Mouse (Mus musculus) embryonic facial prominence, embryonic 12.5 days (tissue): ENCODE data around the gene Twistnb. TPM values are rescaled to one million over a fixed set of nuclear protein-coding genes. Genes with fewer than 3 reads are reported as not detected.

ENCODE experiments used
- ATAC-seq: fragments of 200-750 bp; cut with Nextera tagmentation; 2 replicates; pipeline ENCODE4 v1.8.0; 2017; ENCODE audit not compliant: insufficient number of reproducible peaks, insufficient read depth, low FRiP score, low TSS enrichment
- H3K27ac ChIP-seq: fragments of 300-500 bp; sonication (generic); 2 replicates; pipeline ENCODE4 v1.5.1; 2016; ENCODE audit warnings: mild to moderate bottlenecking
- H3K27me3 ChIP-seq: fragments of 300-500 bp; sonication (generic); 2 replicates; pipeline ENCODE4 v1.6.1; 2016; ENCODE audit warnings: mild to moderate bottlenecking, moderate library complexity
- H3K36me3 ChIP-seq: fragments of 300-500 bp; sonication (generic); 2 replicates; pipeline ENCODE4 v1.6.1; 2016; ENCODE audit warnings: mild to moderate bottlenecking
- H3K4me1 ChIP-seq: fragments of 300-500 bp; sonication (generic); 2 replicates; pipeline ENCODE4 v1.6.1; 2016
- H3K4me2 ChIP-seq: fragments of 300-500 bp; sonication (generic); replicated peaks from 2 replicates; pipeline ENCODE4 v1.6.1; 2016; ENCODE audit warnings: mild to moderate bottlenecking, moderate library complexity
- H3K4me3 ChIP-seq: fragments of 300-500 bp; sonication (generic); 2 replicates; pipeline ENCODE4 v1.5.1; 2016; ENCODE audit warnings: mild to moderate bottlenecking
- H3K9ac ChIP-seq: fragments of 300-500 bp; sonication (generic); 2 replicates; pipeline ENCODE4 v1.6.1; 2016; ENCODE audit warnings: mild to moderate bottlenecking, moderate library complexity
- H3K9me3 ChIP-seq: fragments of 300-500 bp; sonication (generic); 2 replicates; pipeline ENCODE4 v1.6.1; 2016; ENCODE audit warnings: mild to moderate bottlenecking, moderate library complexity
- WGBS: fragments of 180-500 bp; shearing (Covaris S2); methylation state at CpG from one replicate; pipeline ENCODE4 v1.1.7; 2016; 5-methylcytosine and 5-hydroxymethylcytosine counted together
- polyA plus RNA-seq: library from polyadenylated mRNA; unstranded; fragments of >200 nt; fragmentation: Nextera tagmentation; extraction: Ambion mirVana; gene quantifications from 2 replicates; pipeline ENCODE4 v1.2.1, GENCODE M21; 2016

Twistnb gene
- 60.8 and 67.1 TPM in 2 replicates for polyA plus RNA-seq

DNA sequence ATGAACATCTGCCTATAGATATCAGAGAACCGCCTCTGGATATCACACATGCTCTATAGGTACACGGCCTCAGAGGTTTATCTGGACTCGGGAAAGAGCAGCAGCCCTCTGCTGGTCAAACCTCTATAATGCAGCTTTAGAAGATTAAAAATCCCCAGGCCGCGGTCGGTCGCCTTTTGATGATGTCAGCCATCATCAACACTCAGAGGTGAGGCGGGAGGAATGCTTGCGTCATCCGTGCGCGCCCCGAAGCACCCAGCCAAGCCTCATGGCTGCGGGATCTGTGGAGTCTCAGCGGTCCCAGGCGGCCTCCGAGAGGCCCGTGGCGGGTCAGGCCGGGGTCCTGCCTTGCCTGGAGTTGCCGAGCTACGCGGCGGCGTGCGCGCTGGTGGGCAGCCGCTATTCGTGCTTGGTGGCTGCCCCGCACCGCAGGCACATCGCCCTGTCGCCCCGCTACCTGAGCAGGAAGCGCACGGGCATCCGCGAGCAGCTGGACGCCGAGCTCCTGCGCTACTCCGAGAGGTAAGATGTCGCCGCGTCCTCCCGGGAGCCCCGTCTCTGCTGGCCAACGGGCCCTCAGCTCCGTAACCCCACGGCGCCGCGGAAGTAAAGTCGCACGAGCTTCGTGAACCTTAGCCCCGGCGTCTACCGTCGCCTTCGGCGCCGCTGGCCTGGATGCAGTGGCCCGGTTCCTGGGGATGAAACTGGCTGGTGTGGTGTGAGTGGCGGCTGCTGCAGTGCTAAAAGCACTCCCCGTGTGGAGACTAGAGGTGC, at the start of gene Twistnb:
Twistnb (plus strand) TSS at position 249 of the 774 bp plus-strand sequence.
- H3K27me3 ChIP-seq = no peaks in the 10 kb centered on the region
- H3K27ac ChIP-seq = peak within 1 kb of the TSS; percentile 76
- H3K36me3 ChIP-seq = 0 out of 2 replicates have a peak, but pooled peaks cover 5% of the 10 kb centered on the region
- peak within 1 kb of the TSS; percentile 91 for H3K4me3 ChIP-seq
- peak within 1 kb of the TSS; percentile 82 for H3K9ac ChIP-seq
- peak; percentile 91 for ATAC-seq
- peak within 1 kb of the TSS; percentile 73 for H3K4me2 ChIP-seq
- WGBS = under 1% methylated on average over 66 of the region's 66 CpGs
- no peaks in the 10 kb centered on the region for H3K9me3 ChIP-seq
- H3K4me1 ChIP-seq = peaks cover 5% of the 10 kb centered on the region

- Histone ChIP-seq H3K9ac (no peak overlapping the region), H3K36me3 (no peaks in the 10 kb centered on the region), H3K27me3 (no peaks in the 10 kb centered on the region; the same call in 1 of the 2 replicates), H3K27ac (no peak overlapping the region), H3K9me3 (no peaks in the 10 kb centered on the region), H3K4me3 (no peak overlapping the region), H3K4me1 (no peaks in the 10 kb centered on the region), H3K4me2 (no peak overlapping the region)
- 6% methylated on average over 5 of the region's 5 CpGs for WGBS
- peak; percentile 64; the same call in 1 of the 2 replicates for ATAC-seq
These were observed 40.6 kb upstream of the Twistnb start for GRCm38 (mm10) chr12:33388842-33389241.

GRCm38 (mm10) chr12:33390844-33391560, 38.4 kb upstream of the Twistnb start:
- H3K9me3 ChIP-seq = no peaks in the 10 kb centered on the region
- H3K4me3 ChIP-seq = no peak overlapping the region
- no peak for ATAC-seq
- no peak overlapping the region for H3K9ac ChIP-seq
- H3K4me2 ChIP-seq = no peak overlapping the region
- no peaks in the 10 kb centered on the region for H3K36me3 ChIP-seq
- WGBS = 64% methylated on average over 2 of the region's 2 CpGs
- H3K27me3 ChIP-seq = peaks cover 3% of the 10 kb centered on the region
- H3K4me1 ChIP-seq = no peaks in the 10 kb centered on the region
- H3K27ac ChIP-seq = no peak overlapping the region

GRCm38 (mm10) chr12:33394804-33395623, 34.4 kb upstream of the Twistnb start, which contains the start of gene Efcab10:
Efcab10 (plus strand) TSS chr12:33394854.
- peaks cover 3% of the 10 kb centered on the region; the same call in 1 of the 2 replicates for H3K27me3 ChIP-seq
- 0 out of 2 replicates have a peak, but pooled peaks have one; percentile 22 for ATAC-seq

DNA sequence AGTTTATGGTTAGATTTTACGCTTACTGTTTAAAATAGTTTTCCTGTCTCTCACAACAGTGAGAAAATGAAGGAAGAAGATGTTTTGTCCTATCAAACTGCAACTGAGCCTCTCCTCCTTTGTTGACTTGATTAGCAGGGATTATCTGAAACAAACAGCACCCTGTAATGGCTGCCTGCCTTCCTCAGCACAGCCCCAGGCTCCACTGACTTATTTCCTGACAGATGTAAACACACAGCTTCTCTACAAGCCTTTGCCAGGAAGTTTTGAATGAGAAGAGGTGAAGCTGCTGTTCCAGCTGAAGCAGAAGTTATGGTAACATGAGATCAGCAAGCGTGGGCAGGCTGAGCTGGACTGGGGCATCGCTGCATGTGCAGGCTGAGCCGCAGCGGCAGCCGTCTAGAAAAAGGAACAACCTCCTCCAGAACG, 26.2 kb upstream of the Twistnb start:
- WGBS = 21% methylated on average over 7 of the region's 7 CpGs
- no peak overlapping the region for H3K9ac ChIP-seq
- H3K4me2 ChIP-seq = no peak overlapping the region
- no peak for ATAC-seq
- H3K4me3 ChIP-seq = no peak overlapping the region
- H3K27ac ChIP-seq = no peak overlapping the region
- H3K9me3 ChIP-seq = no peaks in the 10 kb centered on the region
- no peaks in the 10 kb centered on the region for H3K4me1 ChIP-seq
- H3K27me3 ChIP-seq = no peaks in the 10 kb centered on the region
- no peaks in the 10 kb centered on the region for H3K36me3 ChIP-seq

More at GRCm38 (mm10) chr12:33394804-33395623, 34.4 kb upstream of the Twistnb start, which contains the start of gene Efcab10:
- H3K9ac ChIP-seq = peak within 1 kb of the TSS; percentile 33; the same call in 1 of the 2 replicates
- H3K4me1 ChIP-seq = no peaks in the 10 kb centered on the region
- H3K9me3 ChIP-seq = no peaks in the 10 kb centered on the region
- H3K4me3 ChIP-seq = peak within 1 kb of the TSS; percentile 30
- H3K36me3 ChIP-seq = no peaks in the 10 kb centered on the region
- H3K27ac ChIP-seq = no peak within 1 kb of the TSS
- H3K4me2 ChIP-seq = peak within 1 kb of the TSS; percentile 57
- WGBS = 11% methylated on average over 24 of the region's 24 CpGs

DNA sequence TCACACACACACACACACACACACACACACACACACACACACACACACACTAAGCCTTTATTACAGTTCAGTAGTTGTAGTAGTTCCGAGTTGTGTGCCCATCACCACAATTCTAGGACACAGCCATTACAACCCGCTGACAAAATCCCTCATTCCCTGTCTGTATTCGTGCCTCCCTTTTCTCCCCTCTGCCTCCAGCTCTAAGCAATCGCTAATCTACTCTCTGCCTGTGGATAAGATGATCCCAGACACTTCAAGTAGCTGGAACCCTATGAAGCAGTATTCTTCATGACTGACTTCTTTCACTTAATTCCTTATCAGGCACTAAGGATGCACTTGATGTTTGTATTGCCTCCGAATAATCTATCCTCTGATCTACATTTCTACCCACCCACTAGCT, 24.4 kb upstream of the Twistnb start:
- H3K4me1 ChIP-seq = no peaks in the 10 kb centered on the region
- H3K36me3 ChIP-seq = no peaks in the 10 kb centered on the region
- H3K27me3 ChIP-seq = no peaks in the 10 kb centered on the region
- ATAC-seq = no peak
- H3K27ac ChIP-seq = no peak overlapping the region
- H3K9ac ChIP-seq = no peak overlapping the region
- H3K4me3 ChIP-seq = no peak overlapping the region
- 60% methylated on average over 5 of the region's 5 CpGs for WGBS
- no peaks in the 10 kb centered on the region for H3K9me3 ChIP-seq
- no peak overlapping the region for H3K4me2 ChIP-seq

- Histone ChIP-seq H3K36me3 (no peaks in the 10 kb centered on the region), H3K4me2 (no peak overlapping the region), H3K4me3 (no peak overlapping the region), H3K9me3 (no peaks in the 10 kb centered on the region), H3K27me3 (no peaks in the 10 kb centered on the region), H3K9ac (no peak overlapping the region), H3K27ac (no peak overlapping the region), H3K4me1 (no peaks in the 10 kb centered on the region)
- 48% methylated on average over 6 of the region's 6 CpGs for WGBS
- no peak for ATAC-seq
These were observed 23.9 kb upstream of the Twistnb start for GRCm38 (mm10) chr12:33405398-33406026.

DNA sequence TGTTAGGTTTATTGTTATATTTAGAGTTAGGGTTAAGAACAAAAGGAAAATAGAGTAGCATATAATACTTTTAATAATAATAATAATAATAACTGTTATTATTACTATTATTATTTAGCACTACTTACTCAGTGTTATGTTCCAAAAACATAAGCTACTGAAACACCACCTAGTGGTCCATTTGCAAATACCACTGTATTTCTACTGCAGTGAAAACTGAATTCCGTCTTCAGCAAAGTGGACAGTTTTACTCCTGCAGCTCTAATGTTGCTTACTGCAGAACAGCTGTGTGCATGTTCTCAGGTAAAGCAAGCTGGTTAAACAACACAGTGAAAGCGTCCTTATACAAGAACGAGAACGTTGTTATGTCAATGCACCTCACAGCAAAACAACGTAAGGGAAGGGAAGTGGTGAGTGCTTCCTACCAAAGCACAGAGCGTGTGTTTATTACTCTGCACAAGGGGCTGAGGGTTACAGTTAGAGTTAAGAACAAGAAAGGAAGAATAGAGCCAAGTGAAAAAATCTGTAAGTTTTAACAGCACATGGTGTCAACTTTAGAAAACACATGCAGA, 17.8 kb upstream of the Twistnb start:
- Histone ChIP-seq H3K4me1 (no peaks in the 10 kb centered on the region), H3K27ac (no peak overlapping the region), H3K4me2 (no peak overlapping the region), H3K4me3 (no peak overlapping the region), H3K9ac (no peak overlapping the region), H3K27me3 (no peaks in the 10 kb centered on the region), H3K9me3 (no peaks in the 10 kb centered on the region), H3K36me3 (no peaks in the 10 kb centered on the region)
- 50% methylated on average over 6 of the region's 6 CpGs for WGBS
- no peak for ATAC-seq

GRCm38 (mm10) chr12:33424329-33424728, 5.1 kb upstream of the Twistnb start:
- 35% methylated on average over 3 of the region's 3 CpGs for WGBS
- no peak for ATAC-seq

DNA sequence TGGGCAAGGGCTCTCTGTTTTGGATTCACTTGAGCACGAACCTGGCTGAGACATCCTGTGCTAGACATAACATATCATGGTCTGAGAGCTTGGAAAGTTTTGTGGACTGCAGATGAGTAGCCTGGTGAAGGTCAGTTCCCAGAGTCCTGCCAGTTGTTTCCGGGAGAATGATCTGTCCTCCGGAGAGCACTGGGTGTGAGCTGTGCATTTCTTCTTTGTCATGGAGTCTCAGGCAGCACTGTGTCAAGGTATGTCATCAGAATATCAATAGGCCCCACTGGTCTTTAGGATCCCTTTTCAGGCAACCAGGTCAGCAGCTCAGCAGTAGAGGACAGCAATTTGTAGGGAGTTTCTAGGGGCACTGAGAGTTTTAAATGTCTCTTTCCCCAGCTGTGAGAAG, 2.1 kb upstream of the Twistnb start:
- Histone ChIP-seq H3K4me3 (no peak overlapping the region), H3K27ac (no peak overlapping the region), H3K9ac (no peak overlapping the region), H3K4me1 (peaks cover 5% of the 10 kb centered on the region), H3K9me3 (no peaks in the 10 kb centered on the region), H3K27me3 (peaks cover 5% of the 10 kb centered on the region; the same call in 1 of the 2 replicates), H3K4me2 (no peak overlapping the region), H3K36me3 (no peaks in the 10 kb centered on the region)
- ATAC-seq = no peak
- WGBS = 39% methylated on average over 3 of the region's 3 CpGs

More at GRCm38 (mm10) chr12:33424329-33424728, 5.1 kb upstream of the Twistnb start:
- H3K4me1 ChIP-seq = no peaks in the 10 kb centered on the region
- peaks cover 5% of the 10 kb centered on the region; the same call in 1 of the 2 replicates for H3K27me3 ChIP-seq
- H3K36me3 ChIP-seq = no peaks in the 10 kb centered on the region
- H3K9me3 ChIP-seq = no peaks in the 10 kb centered on the region
- no peak overlapping the region for H3K4me3 ChIP-seq
- H3K9ac ChIP-seq = no peak overlapping the region
- H3K4me2 ChIP-seq = no peak overlapping the region
- no peak overlapping the region for H3K27ac ChIP-seq
